Mouse (Mus musculus) limb, embryonic 14.5 days (tissue): ENCODE results near the gene Sco1. TPM values are rescaled to one million over a fixed set of nuclear protein-coding genes. Genes with fewer than 3 reads are reported as not detected.

Experiments
- ATAC-seq: fragments of 200-750 bp; cut with Nextera tagmentation; 2 replicates; pipeline ENCODE4 v1.8.0; 2017; ENCODE audit warnings: low read depth, moderate number of reproducible peaks, moderate TSS enrichment; ENCODE audit not compliant: low FRiP score
- DNase-seq: peaks from one replicate; pipeline ENCODE4 v3.0.0-alpha.2; 2015; ENCODE audit warnings: low spot score
- H3K27ac ChIP-seq: fragments of 300-500 bp; sonication (generic); replicated peaks from 2 replicates; pipeline ENCODE4 v1.5.1; 2014; ENCODE audit warnings: low read depth, mild to moderate bottlenecking, low read length, moderate library complexity, mixed read lengths
- H3K27me3 ChIP-seq: fragments of 300-500 bp; sonication (generic); 2 replicates; pipeline ENCODE4 v1.6.1; 2014; ENCODE audit warnings: low read length, mixed read lengths; ENCODE audit not compliant: control insufficient read depth, insufficient read depth
- H3K36me3 ChIP-seq: fragments of 300-500 bp; sonication (generic); 2 replicates; pipeline ENCODE4 v1.6.1; 2014; ENCODE audit warnings: mild to moderate bottlenecking, low read length, moderate library complexity, mixed read lengths; ENCODE audit not compliant: control insufficient read depth, insufficient read depth
- H3K4me1 ChIP-seq: fragments of 300-500 bp; sonication (generic); 2 replicates; pipeline ENCODE4 v1.6.1; 2014; ENCODE audit warnings: antibody characterized with exemption, low read length, mixed read lengths; ENCODE audit not compliant: control insufficient read depth, insufficient read depth
- H3K4me2 ChIP-seq: fragments of 300-500 bp; sonication (generic); replicated peaks from 2 replicates; pipeline ENCODE4 v1.6.1; 2014; ENCODE audit warnings: low read depth, mild to moderate bottlenecking, low read length, moderate library complexity; ENCODE audit not compliant: severe bottlenecking
- H3K4me3 ChIP-seq: fragments of 300-500 bp; sonication (generic); replicated peaks from 2 replicates; pipeline ENCODE4 v1.5.1; 2014; ENCODE audit warnings: low read length
- H3K9ac ChIP-seq: fragments of 300-500 bp; sonication (generic); 2 replicates; pipeline ENCODE4 v1.6.1; 2014; ENCODE audit warnings: mild to moderate bottlenecking, low read depth, low read length, moderate library complexity; ENCODE audit not compliant: severe bottlenecking
- H3K9me3 ChIP-seq: fragments of 300-500 bp; sonication (generic); 2 replicates; pipeline ENCODE4 v1.6.1; 2016; ENCODE audit warnings: low read length; ENCODE audit not compliant: control insufficient read depth
- POLR2A ChIP-seq: fragments of 200-500 bp; IDR thresholded peaks from 2 replicates; pipeline ENCODE4 v1.8.0; 2012; ENCODE audit warnings: inconsistent platforms, mild to moderate bottlenecking, moderate library complexity, borderline replicate concordance; ENCODE audit not compliant: insufficient read depth, insufficient read length; ENCODE audit errors: extremely low read depth
- WGBS: fragments of 180-500 bp; shearing (Covaris S2); extraction: QIAGEN DNeasy Blood & Tissue Kit; methylation state at CpG from one replicate; pipeline ENCODE4 v1.1.7; 2014; 5-methylcytosine and 5-hydroxymethylcytosine counted together
- polyA plus RNA-seq, 2 experiments: library from polyadenylated mRNA; depleted of rRNA in 1 of 2; stranded (reverse) in 1 of 2; unstranded in 1 of 2; fragments of >200 nt; fragmentation: Nextera tagmentation in 1 of 2; extraction: Ambion mirVana in 1 of 2; gene quantifications; 2 replicates each; pipeline versions ENCODE4 v1.2.1 to v1.2.3; 2012 to 2014

Sco1 gene
- polyA plus RNA-seq (2012; rRNA removed) (7.5 and 8.8 TPM in 2 replicates), polyA plus RNA-seq (2014; fragmentation: Nextera tagmentation; extraction: Ambion mirVana) (14.8 and 15.8 TPM in 2 replicates)

- WGBS, result under 1% methylated on average over 33 of the region's 50 CpGs
- H3K27ac ChIP-seq, result peak within 1 kb of the TSS; percentile 71
- peak; percentile 87 for DNase-seq
- ATAC-seq, result peak; percentile 90
- peak within 1 kb of the TSS; percentile 95 for H3K4me3 ChIP-seq
- peaks cover 20% of the 10 kb centered on the region for H3K36me3 ChIP-seq
- no peaks in the 10 kb centered on the region for H3K9me3 ChIP-seq
- H3K4me1 ChIP-seq, result peaks cover 10% of the 10 kb centered on the region
- peak; percentile 75; the same call in 1 of the 2 replicates for TF ChIP-seq POLR2A
- H3K9ac ChIP-seq, result peak within 1 kb of the TSS; percentile 84
- peak within 1 kb of the TSS; percentile 71 for H3K4me2 ChIP-seq
- H3K27me3 ChIP-seq, result no peaks in the 10 kb centered on the region
Measured at GRCm38 (mm10) chr11:67052321-67052952, at the start of gene Sco1, which contains the start of gene Adprm. Gene Sco1 (plus strand): TSS chr11:67052670. Gene Adprm (minus strand): TSS chr11:67052594.

GRCm38 (mm10) chr11:67002911-67003310 is 49.6 kb upstream of the Sco1 start:
- WGBS, result 78% methylated on average over 2 of the region's 2 CpGs
- Histone ChIP-seq H3K4me2 (no peak overlapping the region), H3K9me3 (no peaks in the 10 kb centered on the region), H3K4me3 (no peak overlapping the region), H3K4me1 (no peaks in the 10 kb centered on the region), H3K9ac (no peak overlapping the region), H3K36me3 (no peaks in the 10 kb centered on the region), H3K27ac (no peak overlapping the region), H3K27me3 (no peaks in the 10 kb centered on the region)
- DNase-seq (no peak), ATAC-seq (no peak)
- no peak for TF ChIP-seq POLR2A

GRCm38 (mm10) chr11:67007961-67008360 is 44.5 kb upstream of the Sco1 start:
- 76% methylated on average over 8 of the region's 8 CpGs for WGBS
- Histone ChIP-seq H3K9me3 (no peaks in the 10 kb centered on the region), H3K4me2 (no peak overlapping the region), H3K4me3 (no peak overlapping the region), H3K9ac (no peak overlapping the region), H3K36me3 (no peaks in the 10 kb centered on the region), H3K27ac (no peak overlapping the region), H3K4me1 (peaks cover 4% of the 10 kb centered on the region; the same call in 1 of the 2 replicates), H3K27me3 (no peaks in the 10 kb centered on the region)
- ATAC-seq (no peak), DNase-seq (no peak)
- no peak for TF ChIP-seq POLR2A

GRCm38 (mm10) chr11:67008528-67008927 is 43.9 kb upstream of the Sco1 start:
- no peak overlapping the region for H3K4me2 ChIP-seq
- H3K36me3 ChIP-seq, result no peaks in the 10 kb centered on the region
- no peak overlapping the region for H3K27ac ChIP-seq
- no peaks in the 10 kb centered on the region for H3K27me3 ChIP-seq
- ATAC-seq (no peak), DNase-seq (no peak)
- no peak overlapping the region for H3K4me3 ChIP-seq
- H3K9ac ChIP-seq, result no peak overlapping the region
- peaks cover 4% of the 10 kb centered on the region; the same call in 1 of the 2 replicates for H3K4me1 ChIP-seq
- H3K9me3 ChIP-seq, result no peaks in the 10 kb centered on the region
- TF ChIP-seq POLR2A, result no peak
- 93% methylated on average over 4 of the region's 4 CpGs for WGBS

- DNase-seq (peak; percentile 60), ATAC-seq (no peak)
- H3K4me3 ChIP-seq, result no peak overlapping the region
- no peaks in the 10 kb centered on the region for H3K36me3 ChIP-seq
- no peak overlapping the region for H3K27ac ChIP-seq
- no peak overlapping the region for H3K9ac ChIP-seq
- H3K4me2 ChIP-seq, result 0 out of 2 replicates have a peak overlapping the region, but pooled peaks have one; percentile 19
- 5% methylated on average over 8 of the region's 8 CpGs for WGBS
- TF ChIP-seq POLR2A, result no peak
- no peaks in the 10 kb centered on the region for H3K9me3 ChIP-seq
- no peaks in the 10 kb centered on the region for H3K27me3 ChIP-seq
- peaks cover 4% of the 10 kb centered on the region; the same call in 1 of the 2 replicates for H3K4me1 ChIP-seq
Measured at GRCm38 (mm10) chr11:67010430-67010829, 42.0 kb upstream of the Sco1 start.
